Comparison of ENCODE assay signal across 21 mouse cellular contexts in genomic region chr6:121501044-121501638, GRCm38 (mm10). TPM values are rescaled to one million over a fixed set of nuclear protein-coding genes. Genes with fewer than 3 reads are reported as not detected.
DNase-seq lines count a peak whose midpoint lies in the region; ATAC-seq and TF ChIP-seq lines count a peak whose summit lies in the region.
"Had no signal": no experiment of that assay in that cellular context is flagged by ENCODE, and none has a peak within 500 bp of the region (broad histone marks: within the 10 kb centered on the region; RNA-seq: fewer than 3 reads in every experiment).

No protein-coding gene starts in this region.

- TF ChIP-seq CTCF in olfactory bulb, adult 2 months (IDR thresholded peaks at IDR 0.05; ENCODE audit: insufficient read depth, low read depth, low read length): no peak

- H3K9me3 ChIP-seq in forebrain, embryonic 16.5 days (ENCODE audit: control insufficient read depth, low read length): no peaks in the 10 kb centered on the region
- H3K9me3 ChIP-seq in midbrain, embryonic 12.5 days: no peaks in the 10 kb centered on the region
- H3K9me3 ChIP-seq: embryonic facial prominence, embryonic 12.5 days; heart, embryonic 15.5 days; lung, embryonic 15.5 days; megakaryocyte, embryonic 14.5 days had no signal

- peaks cover 4% of the 10 kb centered on the region; the same call in 1 of the 2 replicates for H3K4me1 ChIP-seq in forebrain, embryonic 16.5 days (replicated peaks; ENCODE audit: control insufficient read depth, insufficient read depth, low read length)
- H3K4me1 ChIP-seq in midbrain, embryonic 12.5 days: peaks cover 7% of the 10 kb centered on the region; the same call in 1 of the 2 replicates
- peaks cover 4% of the 10 kb centered on the region; the same call in 1 of the 2 replicates for H3K4me1 ChIP-seq in olfactory bulb, adult 2 months (ENCODE audit: control insufficient read depth, insufficient read depth, low read length)
- H3K4me1 ChIP-seq: heart, embryonic 15.5 days; lung, embryonic 15.5 days; megakaryocyte, embryonic 14.5 days had no signal

- no peaks in the 10 kb centered on the region for H3K36me3 ChIP-seq in forebrain, embryonic 16.5 days (ENCODE audit: control insufficient read depth, insufficient read depth)
- H3K36me3 ChIP-seq in midbrain, embryonic 12.5 days: no peaks in the 10 kb centered on the region
- H3K36me3 ChIP-seq: embryonic facial prominence, embryonic 12.5 days; heart, embryonic 15.5 days; lung, embryonic 15.5 days had no signal

- H3K4me3 ChIP-seq in forebrain, embryonic 16.5 days (replicated peaks; ENCODE audit: low read length): no peak overlapping the region
- no peak overlapping the region for H3K4me3 ChIP-seq in midbrain, embryonic 12.5 days
- H3K4me3 ChIP-seq in olfactory bulb, adult 2 months (ENCODE audit: insufficient read depth, low read depth, low read length): no peak overlapping the region
- H3K4me3 ChIP-seq: embryonic facial prominence, embryonic 12.5 days; heart, embryonic 15.5 days; lung, embryonic 15.5 days; megakaryocyte, embryonic 14.5 days had no signal

- ATAC-seq in forebrain, embryonic 16.5 days: peak; percentile 77
- ATAC-seq in midbrain, embryonic 12.5 days (ENCODE audit: low FRiP score, low read depth): peak; percentile 46; the same call in 1 of the 2 replicates
- no peak for ATAC-seq in megakaryocyte-erythroid progenitor cell, adult 5-6 weeks (replicated peaks; ENCODE audit: low FRiP score, low TSS enrichment, poor library complexity, severe bottlenecking)
- ATAC-seq: inflammation-experienced regulatory T-cells, adult 6 months; Patski had no signal

- H3K27me3 ChIP-seq in forebrain, embryonic 16.5 days (replicated peaks; ENCODE audit: control insufficient read depth, insufficient read depth, low read length): no peaks in the 10 kb centered on the region
- H3K27me3 ChIP-seq in midbrain, embryonic 12.5 days: no peaks in the 10 kb centered on the region
- H3K27me3 ChIP-seq: embryonic facial prominence, embryonic 12.5 days; heart, embryonic 15.5 days; lung, embryonic 15.5 days; megakaryocyte, embryonic 14.5 days; Patski had no signal

- 66% methylated on average over 3 of the region's 3 CpGs for WGBS in forebrain, embryonic 16.5 days
- 62% methylated on average over 3 of the region's 3 CpGs for WGBS in midbrain, embryonic 12.5 days
- WGBS in olfactory bulb, adult 2 months: 69% methylated on average over 3 of the region's 3 CpGs

- peak; percentile 24 for DNase-seq in retina, postnatal 1 day
- DNase-seq in retina, embryonic 14.5 days (ENCODE audit: low spot score): no peak
- DNase-seq in thymus, postnatal 25 days: no peak
- no peak for DNase-seq in spleen, adult 18-20 months
- DNase-seq: adrenal gland, adult 2 months; cerebellum, postnatal 25 days; gastrocnemius, postnatal 25 days; right cerebral cortex, postnatal 4 days; thymus, postnatal 14 days had no signal

- H3K4me2 ChIP-seq in forebrain, embryonic 16.5 days (ENCODE audit: low read length): no peak overlapping the region
- no peak overlapping the region for H3K4me2 ChIP-seq in midbrain, embryonic 12.5 days (replicated peaks)
- H3K4me2 ChIP-seq: embryonic facial prominence, embryonic 12.5 days; heart, embryonic 15.5 days; liver, embryonic 11.5 days; lung, embryonic 15.5 days had no signal

- no peak overlapping the region for H3K9ac ChIP-seq in forebrain, embryonic 16.5 days (replicated peaks; ENCODE audit: low read depth, low read length)
- no peak overlapping the region for H3K9ac ChIP-seq in midbrain, embryonic 12.5 days (replicated peaks)
- H3K9ac ChIP-seq: embryonic facial prominence, embryonic 12.5 days; heart, embryonic 15.5 days; lung, embryonic 15.5 days had no signal

- H3K27ac ChIP-seq in forebrain, embryonic 16.5 days (ENCODE audit: low read length): no peak overlapping the region
- H3K27ac ChIP-seq in midbrain, embryonic 12.5 days (replicated peaks): no peak overlapping the region
- 0 out of 2 replicates have a peak overlapping the region, but pooled peaks have one; percentile 41 for H3K27ac ChIP-seq in olfactory bulb, adult 2 months (ENCODE audit: insufficient read depth, low read depth, low read length)
- H3K27ac ChIP-seq: embryonic facial prominence, embryonic 12.5 days; heart, embryonic 15.5 days; kidney, postnatal 0 days; lung, embryonic 15.5 days had no signal

- TF ChIP-seq POLR2A in olfactory bulb, adult 2 months (IDR thresholded peaks at IDR 0.05; ENCODE audit: insufficient read depth, low read depth, low read length): no peak

RNA-seq across cellular contexts. Expression of gene Iqsec3, which starts 27.7 kb away (rescaled TPM):
- 3.9 and 6.2 TPM in 2 replicates for polyA plus RNA-seq in forebrain, embryonic 16.5 days (2015; fragmentation: Nextera tagmentation; extraction: Ambion mirVana)
- 3.0 and 3.3 TPM in 2 replicates for polyA plus RNA-seq in midbrain, embryonic 12.5 days (2016; fragmentation: Nextera tagmentation; extraction: Ambion mirVana)
- polyA plus RNA-seq in olfactory bulb, adult 2 months (2012; ENCODE audit: insufficient read depth, insufficient read length, low replicate concordance, missing spikeins): not detected in 2 replicates
- not detected in 2 replicates for total RNA-seq in megakaryocyte-erythroid progenitor cell, adult 5-6 weeks (2014; fragmentation: Nextera tagmentation)
- total RNA-seq in megakaryocyte-erythroid progenitor cell, adult 5-6 weeks (2017): not detected in 2 replicates
- polyA plus RNA-seq: heart, embryonic 15.5 days; inflammation-experienced regulatory T-cells, adult 6 months had no signal
